Mouse (Mus musculus) megakaryocyte, embryonic 14.5 days (primary cell): ENCODE results near the gene Olfr76.

Experiments used
- FLI1 ChIP-seq: IDR thresholded peaks from 2 replicates; pipeline ENCODE4 v1.6.1; 2012; ENCODE audit warnings: low read length, inconsistent platforms, mixed read lengths
- GATA1 ChIP-seq: IDR thresholded peaks from 3 replicates; pipeline ENCODE4 v1.6.1; 2012; ENCODE audit warnings: mixed read lengths, low read length, inconsistent platforms, borderline replicate concordance

GRCm38 (mm10) chr19:12104541-12104940 lies 18.5 kb downstream of the Olfr76 start:
- no peak for TF ChIP-seq GATA1
- TF ChIP-seq FLI1: no peak
